In the genomic region with DNA sequence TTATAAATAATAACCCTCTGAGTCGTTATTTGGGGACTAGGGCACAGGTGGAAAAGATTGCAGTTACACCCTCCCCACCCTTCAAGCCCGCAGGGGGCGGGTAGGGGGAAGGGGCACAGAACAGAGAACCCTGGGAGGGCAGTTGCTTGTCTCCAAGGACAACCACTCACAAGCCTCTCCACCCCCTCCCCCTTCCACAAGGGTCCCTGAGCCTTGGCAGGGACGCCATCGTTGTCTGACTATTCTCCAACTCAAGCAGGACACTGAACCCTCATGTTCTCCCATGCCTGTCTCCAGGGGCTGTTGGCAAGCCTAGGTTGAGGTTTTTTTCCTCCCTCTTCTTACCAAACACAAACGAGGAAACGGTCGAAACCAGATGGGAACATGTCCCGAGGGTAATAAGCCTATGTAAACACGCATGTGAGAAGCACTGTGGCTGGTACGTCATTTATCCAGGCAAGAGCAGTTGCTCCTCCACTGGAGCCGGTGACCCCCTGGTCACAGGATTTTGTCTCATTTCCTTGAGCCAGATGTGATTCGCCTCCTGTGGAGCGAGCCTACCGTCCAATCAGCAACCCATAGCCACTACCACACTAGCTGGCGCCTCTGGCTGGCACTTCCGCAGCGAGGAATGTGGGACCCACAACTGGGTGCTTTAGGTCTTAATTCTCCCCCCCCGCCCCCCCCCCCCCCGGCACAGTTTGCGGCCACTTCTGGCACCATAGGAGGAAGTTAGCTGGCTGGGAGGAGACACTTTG, we compare ENCODE assay signal across 9 mouse cellular contexts. TPM values are rescaled to one million over a fixed set of nuclear protein-coding genes. Genes with fewer than 3 reads are reported as not detected.
DNase-seq lines count a peak whose midpoint lies in the region; ATAC-seq and TF ChIP-seq lines count a peak whose summit lies in the region.
"Had no signal": no experiment of that assay in that cellular context is flagged by ENCODE, and none has a peak within 500 bp of the region (broad histone marks: within the 10 kb centered on the region; RNA-seq: fewer than 3 reads in every experiment).

No protein-coding gene starts in this region.

- WGBS in embryonic facial prominence, embryonic 12.5 days = 15% methylated on average over 19 of the region's 21 CpGs
- 8% methylated on average over 18 of the region's 21 CpGs for WGBS in intestine, embryonic 14.5 days
- 3% methylated on average over 18 of the region's 21 CpGs for WGBS in lung, embryonic 16.5 days
- 4% methylated on average over 20 of the region's 21 CpGs for WGBS in small intestine, adult 2 months

- no peak for TF ChIP-seq POLR2A in small intestine, adult 2 months (IDR thresholded peaks at IDR 0.05; ENCODE audit: low read depth, low read length)

- H3K27ac ChIP-seq in embryonic facial prominence, embryonic 12.5 days = no peak overlapping the region
- peak overlapping the region; percentile 27; the same call in 1 of the 2 replicates for H3K27ac ChIP-seq in intestine, embryonic 14.5 days (ENCODE audit: low read depth)
- H3K27ac ChIP-seq in lung, embryonic 16.5 days (ENCODE audit: low read length) = no peak overlapping the region
- H3K27ac ChIP-seq in small intestine, adult 2 months (ENCODE audit: insufficient read depth, low read depth, low read length) = peak overlapping the region; percentile 46; the same call in 1 of the 2 replicates

- TF ChIP-seq CTCF in E14TG2a.4 (conservative IDR thresholded peaks at IDR 0.05; ENCODE audit: low read length) = no peak
- no peak for TF ChIP-seq CTCF in small intestine, adult 2 months (IDR thresholded peaks at IDR 0.05; ENCODE audit: extremely low read depth, insufficient read length, insufficient replicate concordance, low read depth, low read length)

- H3K9me3 ChIP-seq in E14TG2a.4 (ENCODE audit: low read length) = peaks cover 6% of the 10 kb centered on the region; the same call in 1 of the 2 replicates
- no peaks in the 10 kb centered on the region for H3K9me3 ChIP-seq in embryonic facial prominence, embryonic 12.5 days
- H3K9me3 ChIP-seq in intestine, embryonic 14.5 days (ENCODE audit: control insufficient read depth, low read length) = no peaks in the 10 kb centered on the region
- H3K9me3 ChIP-seq in lung, embryonic 16.5 days (ENCODE audit: control insufficient read depth, low read length) = no peaks in the 10 kb centered on the region

- no peak overlapping the region for H3K9ac ChIP-seq in embryonic facial prominence, embryonic 12.5 days
- no peak overlapping the region for H3K9ac ChIP-seq in intestine, embryonic 14.5 days (ENCODE audit: low read length)
- 0 out of 2 replicates have a peak overlapping the region, but pooled peaks have one; percentile 6 for H3K9ac ChIP-seq in lung, embryonic 16.5 days (ENCODE audit: low read length)

- H3K4me2 ChIP-seq in embryonic facial prominence, embryonic 12.5 days (replicated peaks) = peak overlapping the region; percentile 29
- peak overlapping the region; percentile 37 for H3K4me2 ChIP-seq in intestine, embryonic 14.5 days (ENCODE audit: low read length)
- peak overlapping the region; percentile 35 for H3K4me2 ChIP-seq in lung, embryonic 16.5 days (ENCODE audit: low read depth, low read length)

- DNase-seq in intestine, embryonic 14.5 days (ENCODE audit: low spot score) = peak; percentile 68
- no peak for DNase-seq in left cerebral cortex, adult 9 months (ENCODE audit: low spot score in 2 of 2)
- no peak for DNase-seq in adrenal gland, postnatal 4 days (ENCODE audit: low spot score in 2 of 2)
- no peak for DNase-seq in cerebellum, postnatal 14 days

- H3K4me3 ChIP-seq in E14TG2a.4 (replicated peaks; ENCODE audit: low read length) = peak overlapping the region; percentile 17; the same call in 1 of the 2 replicates
- H3K4me3 ChIP-seq in embryonic facial prominence, embryonic 12.5 days = no peak overlapping the region
- H3K4me3 ChIP-seq in intestine, embryonic 14.5 days (ENCODE audit: low read depth, low read length) = no peak overlapping the region
- H3K4me3 ChIP-seq in lung, embryonic 16.5 days (ENCODE audit: low read length) = peak overlapping the region; percentile 1; the same call in 1 of the 2 replicates
- H3K4me3 ChIP-seq in small intestine, adult 2 months (ENCODE audit: low read depth, low read length) = peak overlapping the region; percentile 29

- peaks cover 28% of the 10 kb centered on the region for H3K27me3 ChIP-seq in E14TG2a.4 (ENCODE audit: insufficient read depth, low read length)
- H3K27me3 ChIP-seq in embryonic facial prominence, embryonic 12.5 days = peaks cover 21% of the 10 kb centered on the region
- peaks cover 3% of the 10 kb centered on the region; the same call in 1 of the 2 replicates for H3K27me3 ChIP-seq in intestine, embryonic 14.5 days (replicated peaks; ENCODE audit: control insufficient read depth, insufficient read depth, low read length)
- peaks cover 14% of the 10 kb centered on the region for H3K27me3 ChIP-seq in lung, embryonic 16.5 days (ENCODE audit: control insufficient read depth, insufficient read depth, low read depth, low read length)
- peaks cover 12% of the 10 kb centered on the region for H3K27me3 ChIP-seq in small intestine, adult 2 months (ENCODE audit: control insufficient read depth, insufficient read depth, low read length)
- H3K27me3 ChIP-seq: Patski had no signal

- H3K4me1 ChIP-seq in E14TG2a.4 (replicated peaks; ENCODE audit: low read depth, low read length) = peaks cover 36% of the 10 kb centered on the region
- peaks cover 29% of the 10 kb centered on the region for H3K4me1 ChIP-seq in embryonic facial prominence, embryonic 12.5 days
- H3K4me1 ChIP-seq in intestine, embryonic 14.5 days (replicated peaks; ENCODE audit: control insufficient read depth, insufficient read depth, low read length) = peaks cover 26% of the 10 kb centered on the region
- H3K4me1 ChIP-seq in lung, embryonic 16.5 days (replicated peaks; ENCODE audit: control insufficient read depth, insufficient read depth, low read length) = peaks cover 18% of the 10 kb centered on the region
- H3K4me1 ChIP-seq in small intestine, adult 2 months (ENCODE audit: control insufficient read depth, insufficient read depth, insufficient read length, low read length) = peaks cover 6% of the 10 kb centered on the region

- ATAC-seq in embryonic facial prominence, embryonic 12.5 days (ENCODE audit: insufficient number of reproducible peaks, insufficient read depth, low FRiP score, low TSS enrichment) = no peak
- peak; percentile 20; the same call in 1 of the 2 replicates for ATAC-seq in intestine, embryonic 14.5 days (replicated peaks; ENCODE audit: low FRiP score, low TSS enrichment, low read depth)
- ATAC-seq in lung, embryonic 16.5 days (ENCODE audit: low read depth) = peak; percentile 36
- ATAC-seq: Patski had no signal

- peaks cover 2% of the 10 kb centered on the region; the same call in 1 of the 2 replicates for H3K36me3 ChIP-seq in E14TG2a.4 (ENCODE audit: insufficient read depth, low read length)
- H3K36me3 ChIP-seq in embryonic facial prominence, embryonic 12.5 days = peaks cover under 1% of the 10 kb centered on the region; the same call in 1 of the 2 replicates
- no peaks in the 10 kb centered on the region for H3K36me3 ChIP-seq in intestine, embryonic 14.5 days (ENCODE audit: control insufficient read depth, insufficient read depth, low read length)
- no peaks in the 10 kb centered on the region for H3K36me3 ChIP-seq in lung, embryonic 16.5 days (ENCODE audit: control insufficient read depth, insufficient read depth, low read length)
- H3K36me3 ChIP-seq in small intestine, adult 2 months (ENCODE audit: control insufficient read depth, insufficient read depth, low read length) = no peaks in the 10 kb centered on the region

RNA-seq across cellular contexts. Expression of gene Tmem200b, which starts 11.2 kb away (rescaled TPM):
- 4.7 and 5.5 TPM in 2 replicates for polyA plus RNA-seq in embryonic facial prominence, embryonic 12.5 days (2016; fragmentation: Nextera tagmentation; extraction: Ambion mirVana)
- 1.9 and 2.3 TPM in 2 replicates for polyA plus RNA-seq in intestine, embryonic 14.5 days (2014; fragmentation: Nextera tagmentation; extraction: Ambion mirVana)
- 0.25 and 0.43 TPM in 2 replicates for polyA plus RNA-seq in lung, embryonic 16.5 days (2015; fragmentation: Nextera tagmentation; extraction: Ambion mirVana)
- polyA plus RNA-seq in small intestine, adult 2 months (2012; rRNA removed) = 9.1 and 10.4 TPM in 2 replicates
- 10 to 100 TPM; 12.9 to 14.4 TPM for total RNA-seq in adrenal gland, postnatal 4 days (2021)
- polyA plus RNA-seq: Patski had no signal

RNA-seq across cellular contexts. Expression of gene Srsf4, which starts 37.0 kb away (rescaled TPM):
- 141 and 143 TPM in 2 replicates for polyA plus RNA-seq in embryonic facial prominence, embryonic 12.5 days (2016; fragmentation: Nextera tagmentation; extraction: Ambion mirVana)
- polyA plus RNA-seq in intestine, embryonic 14.5 days (2014; fragmentation: Nextera tagmentation; extraction: Ambion mirVana) = 102 and 103 TPM in 2 replicates
- 96.8 and 108 TPM in 2 replicates for polyA plus RNA-seq in lung, embryonic 16.5 days (2015; fragmentation: Nextera tagmentation; extraction: Ambion mirVana)
- polyA plus RNA-seq in small intestine, adult 2 months (2012; rRNA removed) = 16.3 and 31.5 TPM in 2 replicates
- total RNA-seq in adrenal gland, postnatal 4 days (2021) = 10 to 100 TPM; 89.0 to 93.6 TPM

Comparison
In these comparisons a context has a peak if more than half of its experiments do, and no peak if none do; other contexts are left out.
1. H3K4me3 ChIP-seq: peak in E14TG2a.4 (single experiment), lung, embryonic 16.5 days (single experiment) and small intestine, adult 2 months (single experiment); none in embryonic facial prominence, embryonic 12.5 days (single experiment) and intestine, embryonic 14.5 days (single experiment).
2. H3K27ac ChIP-seq: peak in intestine, embryonic 14.5 days (single experiment) and small intestine, adult 2 months (single experiment); none in embryonic facial prominence, embryonic 12.5 days (single experiment) and lung, embryonic 16.5 days (single experiment).
3. Peak in every context shown above with its lines, with median percentiles within 50 percentile points of each other: H3K4me2 ChIP-seq.